Mouse (Mus musculus): ENCODE measurements around the gene Med17. TPM values are rescaled to one million over a fixed set of nuclear protein-coding genes. Genes with fewer than 3 reads are reported as not detected.
"Not testable (repeated sequence)": the region's sequence is repeated elsewhere in the genome, so short reads cannot be mapped to it uniquely, and the experiment has no call there.

Gene Med17
- 29.6 and 37.0 TPM in 2 replicates for polyA plus RNA-seq (2015; fragmentation: Nextera tagmentation; extraction: Ambion mirVana)

- peak within 1 kb of the TSS; percentile 96 for H3K9ac ChIP-seq (replicated peaks; ENCODE audit: low read length)
- H3K4me1 ChIP-seq (ENCODE audit: insufficient read depth, low read length), result peaks cover 20% of the 10 kb centered on the region
- ATAC-seq (ENCODE audit: low FRiP score, low TSS enrichment), result peak; percentile 98
- H3K27ac ChIP-seq (ENCODE audit: low read length), result peak within 1 kb of the TSS; percentile 88
- peak within 1 kb of the TSS; percentile 96 for H3K4me3 ChIP-seq (ENCODE audit: low read length)
- H3K4me2 ChIP-seq (replicated peaks; ENCODE audit: low read depth, low read length), result peak within 1 kb of the TSS; percentile 71
- H3K36me3 ChIP-seq (ENCODE audit: insufficient read depth, low read length), result peaks cover 19% of the 10 kb centered on the region
- no peaks in the 10 kb centered on the region for H3K9me3 ChIP-seq (ENCODE audit: low read length)
- H3K27me3 ChIP-seq (ENCODE audit: insufficient read depth, low read length), result no peaks in the 10 kb centered on the region
- under 1% methylated on average over 57 of the region's 57 CpGs for WGBS
Observed at GRCm38 (mm10) chr9:15279649-15280490, at the start of gene Med17. Gene Med17, minus strand, starts transcription at chr9:15279931.

GRCm38 (mm10) chr9:15318170-15318742 is 38.5 kb upstream of the Med17 start:
- Histone ChIP-seq H3K9ac (replicated peaks; ENCODE audit: low read length) (no peak overlapping the region), H3K27me3 (ENCODE audit: insufficient read depth, low read length) (no peaks in the 10 kb centered on the region), H3K36me3 (ENCODE audit: insufficient read depth, low read length) (peaks cover 59% of the 10 kb centered on the region), H3K4me2 (replicated peaks; ENCODE audit: low read depth, low read length) (no peak overlapping the region), H3K9me3 (ENCODE audit: low read length) (no peaks in the 10 kb centered on the region), H3K4me1 (ENCODE audit: insufficient read depth, low read length) (no peaks in the 10 kb centered on the region), H3K4me3 (ENCODE audit: low read length) (no peak overlapping the region), H3K27ac (ENCODE audit: low read length) (no peak overlapping the region)
- 71% methylated on average over 2 of the region's 2 CpGs for WGBS
- ATAC-seq (ENCODE audit: low FRiP score, low TSS enrichment), result no peak

GRCm38 (mm10) chr9:15317223-15318169 is 37.8 kb upstream of the Med17 start:
- no peak overlapping the region for H3K27ac ChIP-seq (ENCODE audit: low read length)
- H3K4me2 ChIP-seq (replicated peaks; ENCODE audit: low read depth, low read length), result no peak overlapping the region
- no peak overlapping the region for H3K4me3 ChIP-seq (ENCODE audit: low read length)
- WGBS, result 62% methylated on average over 5 of the region's 5 CpGs
- H3K9me3 ChIP-seq (ENCODE audit: low read length), result no peaks in the 10 kb centered on the region
- ATAC-seq (ENCODE audit: low FRiP score, low TSS enrichment), result no peak
- no peaks in the 10 kb centered on the region for H3K4me1 ChIP-seq (ENCODE audit: insufficient read depth, low read length)
- no peaks in the 10 kb centered on the region for H3K27me3 ChIP-seq (ENCODE audit: insufficient read depth, low read length)
- peaks cover 58% of the 10 kb centered on the region for H3K36me3 ChIP-seq (ENCODE audit: insufficient read depth, low read length)
- H3K9ac ChIP-seq (replicated peaks; ENCODE audit: low read length), result no peak overlapping the region

GRCm38 (mm10) chr9:15316296-15316695 is 36.6 kb upstream of the Med17 start:
- peaks cover 56% of the 10 kb centered on the region for H3K36me3 ChIP-seq (ENCODE audit: insufficient read depth, low read length)
- not testable (repeated sequence) for H3K4me3 ChIP-seq (ENCODE audit: low read length); H3K4me2 ChIP-seq (replicated peaks; ENCODE audit: low read depth, low read length); H3K4me1 ChIP-seq (ENCODE audit: insufficient read depth, low read length); H3K9me3 ChIP-seq (ENCODE audit: low read length); ATAC-seq (ENCODE audit: low FRiP score, low TSS enrichment); H3K27ac ChIP-seq (ENCODE audit: low read length); H3K27me3 ChIP-seq (ENCODE audit: insufficient read depth, low read length); H3K9ac ChIP-seq (replicated peaks; ENCODE audit: low read length)
- 100% methylated on average over 1 of the region's 2 CpGs for WGBS

- H3K4me2 ChIP-seq (replicated peaks; ENCODE audit: low read depth, low read length), result no peak overlapping the region
- H3K4me1 ChIP-seq (ENCODE audit: insufficient read depth, low read length), result peaks cover under 1% of the 10 kb centered on the region; the same call in 1 of the 2 replicates
- no peak overlapping the region for H3K27ac ChIP-seq (ENCODE audit: low read length)
- 98% methylated on average over 1 of the region's 1 CpGs for WGBS
- no peak overlapping the region for H3K9ac ChIP-seq (replicated peaks; ENCODE audit: low read length)
- H3K4me3 ChIP-seq (ENCODE audit: low read length), result no peak overlapping the region
- peaks cover 65% of the 10 kb centered on the region for H3K36me3 ChIP-seq (ENCODE audit: insufficient read depth, low read length)
- no peak for ATAC-seq (ENCODE audit: low FRiP score, low TSS enrichment)
- H3K9me3 ChIP-seq (ENCODE audit: low read length), result no peaks in the 10 kb centered on the region
- no peaks in the 10 kb centered on the region for H3K27me3 ChIP-seq (ENCODE audit: insufficient read depth, low read length)
Observed at GRCm38 (mm10) chr9:15314619-15315018, 34.9 kb upstream of the Med17 start.

- H3K9me3 ChIP-seq (ENCODE audit: low read length), result no peaks in the 10 kb centered on the region
- peaks cover 73% of the 10 kb centered on the region for H3K36me3 ChIP-seq (ENCODE audit: insufficient read depth, low read length)
- WGBS, result 90% methylated on average over 5 of the region's 5 CpGs
Observed at GRCm38 (mm10) chr9:15313633-15314032, 33.9 kb upstream of the Med17 start.

GRCm38 (mm10) chr9:15312054-15312735 is 32.5 kb upstream of the Med17 start:
- no peak overlapping the region for H3K4me3 ChIP-seq (ENCODE audit: low read length)
- no peak for ATAC-seq (ENCODE audit: low FRiP score, low TSS enrichment)
- no peaks in the 10 kb centered on the region for H3K9me3 ChIP-seq (ENCODE audit: low read length)
- H3K4me2 ChIP-seq (replicated peaks; ENCODE audit: low read depth, low read length), result no peak overlapping the region
- H3K27ac ChIP-seq (ENCODE audit: low read length), result no peak overlapping the region
- H3K36me3 ChIP-seq (ENCODE audit: insufficient read depth, low read length), result peaks cover 65% of the 10 kb centered on the region
- peaks cover 21% of the 10 kb centered on the region for H3K4me1 ChIP-seq (ENCODE audit: insufficient read depth, low read length)
- H3K9ac ChIP-seq (replicated peaks; ENCODE audit: low read length), result no peak overlapping the region
- H3K27me3 ChIP-seq (ENCODE audit: insufficient read depth, low read length), result no peaks in the 10 kb centered on the region
- WGBS, result 95% methylated on average over 2 of the region's 2 CpGs

More at GRCm38 (mm10) chr9:15313633-15314032, 33.9 kb upstream of the Med17 start:
- H3K4me1 ChIP-seq (ENCODE audit: insufficient read depth, low read length), result peaks cover 9% of the 10 kb centered on the region
- H3K27ac ChIP-seq (ENCODE audit: low read length), result no peak overlapping the region
- H3K27me3 ChIP-seq (ENCODE audit: insufficient read depth, low read length), result no peaks in the 10 kb centered on the region
- no peak for ATAC-seq (ENCODE audit: low FRiP score, low TSS enrichment)
- H3K9ac ChIP-seq (replicated peaks; ENCODE audit: low read length), result no peak overlapping the region
- no peak overlapping the region for H3K4me3 ChIP-seq (ENCODE audit: low read length)
- no peak overlapping the region for H3K4me2 ChIP-seq (replicated peaks; ENCODE audit: low read depth, low read length)

- Histone ChIP-seq H3K4me3 (ENCODE audit: low read length) (no peak overlapping the region), H3K36me3 (ENCODE audit: insufficient read depth, low read length) (peaks cover 52% of the 10 kb centered on the region), H3K4me2 (replicated peaks; ENCODE audit: low read depth, low read length) (no peak overlapping the region), H3K4me1 (ENCODE audit: insufficient read depth, low read length) (peaks cover 24% of the 10 kb centered on the region), H3K9ac (replicated peaks; ENCODE audit: low read length) (no peak overlapping the region), H3K9me3 (ENCODE audit: low read length) (no peaks in the 10 kb centered on the region), H3K27ac (ENCODE audit: low read length) (no peak overlapping the region), H3K27me3 (ENCODE audit: insufficient read depth, low read length) (no peaks in the 10 kb centered on the region)
- no peak for ATAC-seq (ENCODE audit: low FRiP score, low TSS enrichment)
- WGBS, result 76% methylated on average over 1 of the region's 1 CpGs
Observed at GRCm38 (mm10) chr9:15310179-15310578, 30.4 kb upstream of the Med17 start.

GRCm38 (mm10) chr9:15309425-15309824 is 29.7 kb upstream of the Med17 start:
- peak overlapping the region; percentile 38 for H3K4me2 ChIP-seq (replicated peaks; ENCODE audit: low read depth, low read length)
- H3K4me3 ChIP-seq (ENCODE audit: low read length), result peak overlapping the region; percentile 17
- no peak for ATAC-seq (ENCODE audit: low FRiP score, low TSS enrichment)
- no peak overlapping the region; the same call in 1 of the 2 replicates for H3K9ac ChIP-seq (replicated peaks; ENCODE audit: low read length)
- H3K27me3 ChIP-seq (ENCODE audit: insufficient read depth, low read length), result no peaks in the 10 kb centered on the region
- peaks cover 24% of the 10 kb centered on the region for H3K4me1 ChIP-seq (ENCODE audit: insufficient read depth, low read length)
- H3K27ac ChIP-seq (ENCODE audit: low read length), result no peak overlapping the region
- no peaks in the 10 kb centered on the region for H3K9me3 ChIP-seq (ENCODE audit: low read length)
- H3K36me3 ChIP-seq (ENCODE audit: insufficient read depth, low read length), result peaks cover 45% of the 10 kb centered on the region
- WGBS, result 59% methylated on average over 4 of the region's 4 CpGs

Data from kidney, embryonic 16.5 days (tissue).